Mouse (Mus musculus): Measurements from ENCODE around the gene Cblc.
"Not testable (repeated sequence)": the region's sequence is repeated elsewhere in the genome, so short reads cannot be mapped to it uniquely, and the experiment has no call there.

Cblc gene

GRCm38 (mm10) chr7:19820347-19821048 is 23.9 kb upstream of the Cblc start:
- DNase-seq (ENCODE audit: extremely low spot score, low read depth, low spot score), result no peak

GRCm38 (mm10) chr7:19818875-19819274 is 22.3 kb upstream of the Cblc start:
- no peak for DNase-seq (ENCODE audit: extremely low spot score, low read depth, low spot score)

DNA sequence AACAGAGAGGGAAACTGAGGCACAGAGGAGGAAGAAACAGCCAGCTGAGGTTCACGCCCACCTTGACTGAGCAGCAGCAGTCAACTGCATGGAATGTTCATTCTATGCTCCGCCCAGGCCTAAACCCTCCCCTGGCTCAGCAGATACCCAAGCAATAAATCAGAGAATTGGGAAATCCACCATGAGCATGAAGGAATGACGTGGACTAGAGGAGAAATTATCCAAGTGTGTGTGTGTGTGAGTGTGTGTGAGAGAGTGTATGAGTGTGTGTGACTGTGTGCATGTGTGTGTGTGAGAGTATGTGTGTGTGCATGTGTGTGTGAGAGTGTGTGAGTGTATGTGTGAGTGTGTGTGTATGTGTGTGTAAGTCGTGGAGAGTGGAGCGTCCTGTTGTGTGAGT is 21.8 kb upstream of the Cblc start:
- no peak for DNase-seq (ENCODE audit: extremely low spot score, low read depth, low spot score)

DNA sequence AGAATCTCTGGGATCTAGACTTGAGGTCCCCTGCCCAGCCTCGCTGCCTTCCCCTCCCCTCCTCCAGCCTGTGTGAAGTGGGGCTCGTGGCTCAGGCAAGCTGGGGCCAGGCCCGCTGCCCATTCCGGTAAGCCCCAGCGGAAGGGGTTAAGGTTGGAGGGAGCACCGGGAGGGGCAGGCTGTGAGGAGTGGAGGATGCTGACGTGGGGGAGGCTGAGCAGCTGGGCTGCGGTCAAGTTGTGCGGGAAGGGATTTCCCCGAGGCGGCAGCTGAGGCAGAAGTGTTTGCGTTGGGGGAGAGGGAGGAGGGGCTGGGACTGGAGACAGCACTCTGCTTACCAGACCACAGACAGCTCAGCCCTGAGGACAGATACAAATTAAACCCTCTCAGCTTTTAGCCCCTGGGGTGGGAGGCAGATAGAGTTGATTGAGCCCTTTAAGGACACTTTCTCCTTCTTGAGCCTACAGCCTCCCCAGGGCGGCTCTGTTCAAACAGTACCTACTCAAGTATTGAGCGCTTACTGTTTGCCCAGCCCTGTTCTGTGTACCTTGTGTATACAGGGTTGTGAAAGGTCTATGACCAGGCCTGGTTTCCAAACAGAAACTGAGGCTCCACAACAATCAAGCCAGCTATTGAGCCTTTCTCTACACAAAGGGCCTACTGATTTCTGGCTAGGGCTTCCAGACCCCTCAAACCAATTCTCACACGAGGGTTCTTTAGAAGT is 20.9 kb upstream of the Cblc start:
- no peak for DNase-seq (ENCODE audit: extremely low spot score, low read depth, low spot score)

DNA sequence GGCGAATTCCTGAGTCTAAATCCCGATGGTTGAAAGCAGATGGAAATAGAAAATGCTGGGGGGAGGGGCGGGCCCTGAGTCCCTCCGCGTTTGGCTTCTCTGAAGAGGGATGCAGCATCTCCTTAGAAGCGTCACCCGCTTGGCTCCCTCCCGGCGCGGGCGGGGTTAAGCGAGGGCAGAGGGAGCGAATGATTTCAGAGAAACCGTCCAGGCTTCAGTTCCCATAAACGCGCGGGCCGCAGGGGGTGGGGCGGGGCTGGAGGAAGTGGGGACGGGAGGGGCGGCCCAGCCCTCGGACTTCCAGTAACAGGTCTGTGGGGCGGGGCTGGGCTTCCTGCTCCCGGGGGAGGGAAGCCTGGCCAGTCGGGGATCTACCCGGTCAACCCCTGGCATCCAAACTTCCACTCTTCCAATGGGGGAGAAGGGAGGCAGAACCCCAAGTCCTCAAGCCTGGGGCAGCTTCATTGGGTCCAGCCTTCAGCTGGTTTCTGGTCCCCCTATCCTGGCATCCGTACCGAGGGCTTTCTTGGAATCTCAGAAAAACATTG is 19.7 kb upstream of the Cblc start:
- no peak for DNase-seq (ENCODE audit: extremely low spot score, low read depth, low spot score)

DNA sequence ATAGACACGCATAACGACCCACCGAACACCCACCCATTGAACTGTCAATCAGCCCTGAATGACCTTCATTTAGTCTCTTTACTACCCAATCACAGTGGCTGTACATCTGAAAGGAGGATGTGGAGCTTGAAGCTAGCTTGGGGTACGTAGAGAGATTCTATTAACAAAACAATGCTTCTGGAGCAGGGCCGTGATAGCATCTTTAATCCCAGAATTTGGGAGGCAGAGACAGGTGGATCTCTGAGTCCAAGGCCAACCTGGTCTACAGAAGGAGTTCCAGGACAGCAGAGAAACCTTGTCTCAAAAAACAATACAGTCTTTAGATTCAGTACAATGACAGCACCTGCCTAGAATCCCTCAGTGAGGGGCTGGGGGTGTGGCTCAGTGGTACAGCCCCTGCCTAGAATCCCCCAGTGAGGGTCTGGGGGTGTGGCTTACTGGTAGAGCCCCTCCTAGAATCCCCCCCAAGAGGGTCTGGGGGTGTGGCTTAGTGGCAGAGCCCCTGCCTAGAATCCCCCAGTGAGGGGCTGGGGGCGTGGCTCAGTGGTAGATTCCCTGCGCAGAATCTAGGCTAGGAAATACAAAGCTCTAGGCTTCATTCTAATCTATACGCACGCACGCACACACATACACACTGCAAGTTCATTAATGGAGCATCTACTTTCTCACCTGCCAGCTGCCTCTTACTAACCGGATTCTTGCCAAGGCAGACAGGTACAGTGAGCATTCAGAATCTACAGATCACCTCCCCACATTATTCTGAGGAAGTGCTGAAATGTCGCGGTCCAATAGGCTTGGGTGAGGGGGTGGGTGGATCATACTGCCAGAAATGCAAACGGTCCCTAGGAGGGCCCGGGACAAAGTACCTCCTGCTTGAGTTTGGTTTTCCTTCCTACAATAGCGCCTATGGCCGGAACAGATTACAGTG is 19.0 kb upstream of the Cblc start:
- DNase-seq (ENCODE audit: extremely low spot score, low read depth, low spot score), result no peak

DNA sequence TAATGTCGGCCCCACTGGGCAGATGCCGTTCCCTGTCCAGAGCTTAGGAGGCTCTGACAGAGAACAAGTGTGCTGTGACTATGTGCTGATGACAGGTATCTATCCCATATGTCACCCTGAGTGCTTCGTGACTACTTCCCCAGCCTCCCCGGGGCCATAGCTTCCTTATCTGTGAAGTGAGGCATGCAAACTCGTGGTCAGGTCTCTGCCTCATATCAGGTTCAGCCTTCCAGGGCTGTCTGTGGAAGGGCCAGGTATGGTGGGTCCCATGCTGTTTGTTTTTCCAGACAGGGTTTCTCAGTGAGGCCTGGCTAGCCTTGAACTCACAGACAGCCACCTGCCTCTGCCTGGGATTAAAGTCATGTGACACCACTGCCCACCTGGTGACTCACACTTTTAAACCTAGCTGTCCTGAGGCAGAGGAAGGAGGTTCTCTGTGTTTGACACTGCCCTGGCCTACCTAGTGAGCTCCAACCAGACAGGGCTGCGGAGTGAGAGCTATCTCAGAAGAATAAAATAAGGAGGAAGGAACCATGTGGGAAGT is 17.0 kb upstream of the Cblc start:
- no peak for DNase-seq (ENCODE audit: extremely low spot score, low read depth, low spot score)

DNA sequence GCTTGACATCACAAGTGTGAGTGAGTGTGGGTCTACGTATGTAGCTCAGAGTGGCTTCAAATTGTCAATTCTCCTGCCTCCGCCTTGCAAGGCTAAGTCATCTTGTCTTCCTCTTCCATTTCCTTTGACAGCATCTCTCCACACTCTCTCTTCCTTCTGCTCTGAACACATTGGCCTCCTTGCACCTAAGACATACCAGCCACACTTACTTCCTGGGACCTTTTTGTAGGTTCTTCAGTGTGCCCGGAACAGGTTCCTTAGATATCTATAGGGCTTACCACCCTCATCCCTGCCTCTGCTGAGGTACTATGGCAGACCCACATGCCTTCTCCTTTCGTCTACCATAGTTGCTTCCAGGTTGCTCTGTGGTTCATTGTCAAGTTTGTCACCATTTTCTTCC is 16.6 kb upstream of the Cblc start:
- DNase-seq (ENCODE audit: extremely low spot score, low read depth, low spot score), result no peak

GRCm38 (mm10) chr7:19811114-19811513 is 14.5 kb upstream of the Cblc start:
- DNase-seq (ENCODE audit: extremely low spot score, low read depth, low spot score), result no peak

DNA sequence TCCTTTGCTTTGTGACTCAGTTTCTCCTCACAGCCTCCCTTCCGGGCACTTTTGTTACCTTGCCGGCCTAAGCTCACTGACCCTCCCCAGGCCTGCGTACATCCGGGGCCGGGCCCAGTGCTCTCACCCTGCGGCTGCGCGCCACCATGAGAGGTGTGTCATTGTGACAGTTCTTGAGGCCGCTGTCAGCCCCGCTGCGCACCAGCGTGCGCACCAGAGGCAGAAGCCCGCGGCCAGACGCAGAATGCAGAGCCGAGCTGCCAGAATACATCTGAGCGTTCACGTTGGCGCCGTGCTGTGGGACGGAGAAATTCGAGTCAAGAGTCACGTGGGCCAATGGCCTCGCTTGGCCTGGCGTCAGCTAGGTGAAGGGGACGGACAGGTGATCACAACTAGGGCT is 12.8 kb upstream of the Cblc start:
- no peak for DNase-seq (ENCODE audit: extremely low spot score, low read depth, low spot score)

DNA sequence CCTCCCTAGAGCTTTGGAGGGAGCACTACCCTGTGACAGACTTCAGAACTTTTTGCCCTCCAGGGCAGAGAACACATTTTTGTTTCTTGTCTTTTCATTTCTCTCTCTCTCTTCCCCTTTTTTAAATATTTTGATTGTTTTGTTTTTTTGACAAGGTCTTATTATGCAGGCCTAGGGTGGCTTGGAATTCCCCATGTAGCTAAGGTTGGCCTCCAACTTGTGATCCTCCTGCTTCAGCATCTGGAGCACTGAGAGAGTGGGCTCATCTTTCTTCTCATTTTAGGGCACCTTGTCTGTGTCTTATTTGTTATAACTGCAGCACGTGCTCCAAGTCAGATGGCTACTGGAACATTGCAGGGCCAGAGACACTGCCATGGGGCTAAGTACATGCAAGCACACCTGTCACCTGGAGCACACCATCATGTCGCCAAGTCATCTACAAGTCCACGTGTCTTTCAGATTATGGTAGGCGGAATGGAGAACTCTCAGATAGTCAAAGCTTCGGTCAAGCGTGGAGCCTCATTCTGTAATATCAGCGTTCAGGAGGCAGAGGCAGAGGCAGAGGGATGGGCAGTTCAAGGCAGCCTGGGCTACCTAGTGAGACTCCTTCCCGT is 9.9 kb upstream of the Cblc start:
- DNase-seq (ENCODE audit: extremely low spot score, low read depth, low spot score), result no peak

DNA sequence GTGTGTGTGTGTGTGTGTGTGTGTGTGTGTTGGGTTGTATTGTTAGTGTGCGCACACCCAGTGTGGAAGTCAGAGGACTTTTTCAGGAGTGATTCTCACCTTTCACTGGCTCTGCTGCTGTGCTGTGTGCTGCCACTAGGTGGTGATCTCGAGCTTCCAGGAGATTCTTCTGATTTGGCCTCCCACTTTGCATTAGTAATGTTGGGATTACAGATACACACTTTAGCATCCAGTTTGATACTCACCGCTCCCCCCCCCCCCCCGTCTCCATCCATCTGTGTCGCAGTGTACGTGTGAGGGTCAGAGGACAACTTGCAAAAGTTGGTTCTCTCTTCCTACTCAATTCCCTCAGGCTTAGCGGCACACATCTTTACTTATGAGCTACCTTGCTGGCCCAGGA is 6.4 kb upstream of the Cblc start:
- DNase-seq (ENCODE audit: extremely low spot score, low read depth, low spot score), result no peak

DNA sequence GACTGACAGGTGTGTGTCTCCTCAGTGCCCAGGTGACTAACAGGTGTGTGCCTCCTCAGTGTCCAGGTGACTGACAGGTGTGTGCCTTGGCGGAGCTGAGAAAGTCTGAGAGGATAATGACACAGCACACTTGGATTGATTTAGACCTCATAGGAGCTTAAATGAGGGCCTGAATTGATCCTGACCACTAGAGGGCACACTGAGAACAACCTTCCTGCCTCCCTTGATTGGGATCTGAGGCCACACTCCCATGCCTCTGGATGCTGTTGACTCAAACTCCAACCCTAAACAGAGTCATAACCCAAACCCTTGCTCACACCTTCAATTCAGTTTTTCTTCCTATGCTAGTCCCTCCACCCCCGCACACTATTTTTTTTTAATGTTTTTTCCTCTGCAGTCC is 4.2 kb upstream of the Cblc start:
- no peak for DNase-seq (ENCODE audit: extremely low spot score, low read depth, low spot score)

DNA sequence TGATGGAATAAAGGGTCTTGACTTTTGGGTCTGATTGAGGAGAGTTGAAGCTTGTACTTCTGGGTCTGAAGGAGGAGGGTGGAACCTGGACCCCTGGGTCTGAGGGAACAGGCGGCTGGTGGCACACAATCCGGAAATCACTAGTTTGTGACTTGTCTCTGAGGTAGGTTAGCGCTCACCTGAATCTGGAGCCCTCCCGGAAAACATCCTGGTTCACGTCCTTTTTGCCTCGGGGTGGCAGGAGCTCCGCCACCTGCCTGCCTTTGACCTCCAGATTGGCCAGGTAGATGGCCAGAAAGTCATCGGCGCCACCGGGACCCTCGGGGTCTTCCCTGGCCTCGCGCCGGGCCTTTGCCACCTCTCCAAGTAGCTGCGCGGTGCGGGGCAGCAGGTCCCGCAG is 355 bp downstream of the Cblc start:
- DNase-seq (ENCODE audit: extremely low spot score, low read depth, low spot score), result no peak

DNA sequence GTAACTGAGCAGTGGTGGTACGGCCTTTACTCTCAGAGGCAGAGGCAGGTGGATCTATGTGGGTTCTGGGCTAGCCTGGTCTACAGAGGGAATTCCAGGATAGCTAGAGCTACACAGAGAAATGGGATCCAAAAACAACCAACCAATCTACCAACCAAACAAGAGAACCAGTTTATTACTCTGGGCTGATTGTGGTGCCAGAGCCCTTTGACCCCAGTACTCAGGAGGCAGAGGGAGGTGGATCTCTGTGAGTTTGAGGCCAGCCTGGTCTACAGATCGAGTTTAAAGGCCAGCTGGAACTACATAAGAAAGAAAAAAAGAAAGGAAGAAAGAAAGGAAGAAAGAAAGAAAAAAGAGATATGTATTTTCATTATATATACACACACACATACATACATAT is 1.4 kb downstream of the Cblc start:
- no peak for DNase-seq (ENCODE audit: extremely low spot score, low read depth, low spot score)

DNA sequence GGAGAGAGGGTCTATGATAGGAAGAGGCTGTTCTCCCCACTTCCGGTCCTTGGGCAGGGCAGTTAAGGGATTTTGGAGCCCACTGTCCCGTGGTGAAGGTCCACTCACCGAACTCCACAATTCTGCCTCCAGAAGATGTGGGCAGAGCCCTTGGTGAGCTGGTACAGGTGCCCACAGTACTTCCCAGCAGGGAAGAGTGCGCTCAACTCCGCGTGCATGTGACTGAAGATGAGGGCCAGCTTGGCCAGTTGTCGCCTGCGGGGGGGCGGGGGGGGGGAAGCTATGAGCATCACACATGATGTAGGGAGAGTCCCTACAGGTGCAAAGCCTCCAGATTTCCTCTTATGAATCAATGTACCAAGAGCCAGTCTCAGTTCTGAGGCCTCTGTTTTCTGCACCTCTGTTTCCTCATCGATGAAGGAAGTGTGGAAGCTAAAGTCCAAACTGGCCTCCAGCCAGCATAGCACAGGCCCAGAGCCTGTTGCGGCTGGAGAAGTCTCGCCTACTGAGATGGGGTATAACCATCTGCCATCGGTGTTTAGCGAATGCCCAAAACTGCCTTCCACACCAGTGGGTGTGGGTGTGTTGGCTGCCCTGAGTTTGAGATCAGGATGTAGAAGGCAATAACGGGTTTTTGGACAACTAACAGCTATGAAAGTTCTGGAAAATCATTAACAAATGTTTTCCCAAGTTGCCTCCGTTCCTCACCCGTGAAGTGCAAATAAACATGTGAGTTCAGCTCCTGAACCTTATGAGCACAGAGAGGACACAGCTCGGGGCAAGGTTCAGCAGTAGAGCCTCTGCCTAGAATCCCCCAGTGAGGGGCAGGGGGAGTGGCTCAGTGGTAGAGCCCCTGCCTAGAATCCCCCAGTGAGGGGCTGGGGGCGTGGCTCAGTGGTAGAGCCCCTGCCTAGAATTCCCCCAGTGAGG is 3.6 kb downstream of the Cblc start:
- no peak for DNase-seq (ENCODE audit: extremely low spot score, low read depth, low spot score)

DNA sequence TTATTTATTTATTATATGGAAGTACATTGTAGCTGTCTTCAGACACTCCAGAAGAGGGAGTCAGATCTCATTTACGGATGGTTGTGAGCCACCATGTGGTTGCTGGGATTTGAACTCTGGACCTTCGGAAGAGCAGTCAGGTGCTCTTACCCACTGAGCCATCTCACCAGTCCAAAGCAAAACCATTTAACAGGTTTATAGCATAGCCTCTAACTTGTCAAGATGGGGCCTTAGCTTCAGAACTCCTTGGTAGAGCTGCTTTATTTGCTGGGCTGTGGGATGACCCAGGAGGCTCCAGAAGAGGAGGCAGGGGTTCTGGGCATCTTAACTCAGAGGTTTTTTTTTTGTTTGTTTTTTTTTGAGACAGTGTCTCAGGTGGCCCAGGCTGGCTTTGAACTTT is 5.1 kb downstream of the Cblc start:
- DNase-seq (ENCODE audit: extremely low spot score, low read depth, low spot score), result not testable (repeated sequence)

- no peak for DNase-seq (ENCODE audit: extremely low spot score, low read depth, low spot score)
Observed at GRCm38 (mm10) chr7:19789904-19790347, 6.7 kb downstream of the Cblc start.

GRCm38 (mm10) chr7:19785874-19786458 is 10.6 kb downstream of the Cblc start:
- no peak for DNase-seq (ENCODE audit: extremely low spot score, low read depth, low spot score)
